Mouse (Mus musculus) spleen, adult 2 months (tissue): ENCODE results near the gene Gdnf. TPM values are rescaled to one million over a fixed set of nuclear protein-coding genes. Genes with fewer than 3 reads are reported as not detected.

Experiments used
- DNase-seq, 2 experiments: peaks; one replicate each; pipeline versions ENCODE4 v3.0.0 to v3.0.0-alpha.2; 2012 to 2021; ENCODE audit warnings: low spot score in 2 of 2, low read depth in 1 of 2
- H3K27ac ChIP-seq: fragments of 200-500 bp; 2 replicates; pipeline ENCODE4 v1.5.1; 2012; ENCODE audit warnings: low read length, inconsistent platforms; ENCODE audit not compliant: insufficient read depth
- H3K27me3 ChIP-seq: fragments of 200-500 bp; 2 replicates; pipeline ENCODE4 v1.6.1; 2012; ENCODE audit warnings: mild to moderate bottlenecking, moderate library complexity, low read length, inconsistent platforms; ENCODE audit not compliant: control insufficient read depth, insufficient read depth
- H3K36me3 ChIP-seq: fragments of 200-500 bp; 2 replicates; pipeline ENCODE4 v1.6.1; 2012; ENCODE audit warnings: mild to moderate bottlenecking, low read length, inconsistent platforms; ENCODE audit not compliant: control insufficient read depth, insufficient read depth
- H3K4me1 ChIP-seq: fragments of 200-500 bp; 2 replicates; pipeline ENCODE4 v1.6.1; 2011; ENCODE audit warnings: inconsistent platforms; ENCODE audit not compliant: control insufficient read depth, insufficient read depth, insufficient read length
- H3K4me3 ChIP-seq: fragments of 200-500 bp; 2 replicates; pipeline ENCODE4 v1.5.1; 2011; ENCODE audit warnings: mild to moderate bottlenecking, inconsistent platforms; ENCODE audit not compliant: insufficient read depth, insufficient read length; ENCODE audit errors: extremely low read depth
- CTCF ChIP-seq: fragments of 200-500 bp; IDR thresholded peaks from 2 replicates; pipeline ENCODE4 v1.5.1; 2011; ENCODE audit warnings: mild to moderate bottlenecking, inconsistent platforms; ENCODE audit not compliant: insufficient read depth, insufficient read length, insufficient replicate concordance; ENCODE audit errors: extremely low read depth
- POLR2A ChIP-seq: fragments of 200-500 bp; IDR thresholded peaks from 2 replicates; pipeline ENCODE4 v1.6.1; 2011; ENCODE audit warnings: low read depth, low read length, inconsistent platforms
- WGBS: fragments of 180-500 bp; shearing (Covaris S2); methylation state at CpG from one replicate; pipeline ENCODE4 v1.1.7; 2018; 5-methylcytosine and 5-hydroxymethylcytosine counted together
- polyA plus RNA-seq: library from polyadenylated mRNA; depleted of rRNA; stranded (reverse); fragments of >200 nt; gene quantifications from 2 replicates; pipeline ENCODE4 v1.2.3, GENCODE M21; 2012

Gene Gdnf
- polyA plus RNA-seq, 1 experiment = 0.09 TPM

GRCm38 (mm10) chr15:7862890-7863289 is 52.2 kb downstream of the Gdnf start:
- Histone ChIP-seq H3K27me3 (no peaks in the 10 kb centered on the region), H3K4me3 (no peak overlapping the region), H3K36me3 (no peaks in the 10 kb centered on the region), H3K27ac (no peak overlapping the region), H3K4me1 (no peaks in the 10 kb centered on the region)
- DNase-seq = no peak
- TF ChIP-seq POLR2A (no peak), CTCF (no peak)
- WGBS = 87% methylated on average over 5 of the region's 5 CpGs

- TF ChIP-seq POLR2A (no peak), CTCF (no peak)
- DNase-seq = no peak
- Histone ChIP-seq H3K27ac (no peak overlapping the region), H3K27me3 (no peaks in the 10 kb centered on the region), H3K4me1 (no peaks in the 10 kb centered on the region), H3K4me3 (no peak overlapping the region), H3K36me3 (no peaks in the 10 kb centered on the region)
- WGBS = 70% methylated on average over 5 of the region's 5 CpGs
These were observed 52.7 kb downstream of the Gdnf start for GRCm38 (mm10) chr15:7863328-7863727.

- DNase-seq = no peak
- Histone ChIP-seq H3K27me3 (no peaks in the 10 kb centered on the region), H3K27ac (no peak overlapping the region), H3K36me3 (no peaks in the 10 kb centered on the region), H3K4me1 (no peaks in the 10 kb centered on the region), H3K4me3 (no peak overlapping the region)
- 86% methylated on average over 3 of the region's 3 CpGs for WGBS
- TF ChIP-seq CTCF (no peak), POLR2A (no peak)
These were observed 54.7 kb downstream of the Gdnf start for GRCm38 (mm10) chr15:7865305-7865704.

- WGBS = 82% methylated on average over 5 of the region's 5 CpGs
- Histone ChIP-seq H3K36me3 (0 out of 2 replicates have a peak, but pooled peaks cover 1% of the 10 kb centered on the region), H3K27me3 (no peaks in the 10 kb centered on the region), H3K4me3 (no peak overlapping the region), H3K4me1 (no peaks in the 10 kb centered on the region), H3K27ac (no peak overlapping the region)
- no peak for DNase-seq
- no peak for TF ChIP-seq POLR2A
- TF ChIP-seq CTCF = no peak
These were observed 61.8 kb downstream of the Gdnf start for GRCm38 (mm10) chr15:7872473-7872872.

DNA sequence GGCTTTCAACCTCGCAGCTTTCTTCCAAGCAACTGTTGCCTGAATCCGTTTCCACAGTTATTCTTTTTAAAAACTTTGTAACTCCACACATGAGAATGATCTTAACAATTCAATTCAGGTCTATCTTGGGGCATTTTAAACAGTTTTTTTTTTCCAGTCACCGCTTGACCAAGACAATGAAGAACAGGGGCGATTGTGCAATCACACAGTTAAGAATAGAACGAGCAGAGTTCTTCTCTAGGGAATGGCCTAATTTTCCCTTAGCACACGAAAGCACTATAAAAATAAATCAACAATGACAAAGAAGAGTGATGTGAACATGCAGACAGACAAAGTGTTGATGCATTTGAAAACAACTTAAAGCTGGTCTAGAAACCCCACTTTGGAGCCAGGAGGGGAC is 65.2 kb downstream of the Gdnf start:
- no peaks in the 10 kb centered on the region for H3K4me1 ChIP-seq
- 85% methylated on average over 6 of the region's 6 CpGs for WGBS
- no peak overlapping the region for H3K27ac ChIP-seq
- no peaks in the 10 kb centered on the region for H3K27me3 ChIP-seq
- peaks cover 3% of the 10 kb centered on the region for H3K36me3 ChIP-seq
- no peak overlapping the region for H3K4me3 ChIP-seq
- no peak for DNase-seq
- TF ChIP-seq CTCF (no peak), POLR2A (no peak)

- TF ChIP-seq CTCF (no peak), POLR2A (no peak)
- Histone ChIP-seq H3K27ac (no peak overlapping the region), H3K27me3 (no peaks in the 10 kb centered on the region), H3K4me1 (no peaks in the 10 kb centered on the region), H3K4me3 (no peak overlapping the region), H3K36me3 (peaks cover 9% of the 10 kb centered on the region)
- DNase-seq = no peak
- 77% methylated on average over 22 of the region's 22 CpGs for WGBS
These were observed 67.2 kb downstream of the Gdnf start for GRCm38 (mm10) chr15:7877560-7878467.

GRCm38 (mm10) chr15:7878861-7879260 is 68.2 kb downstream of the Gdnf start:
- peaks cover 8% of the 10 kb centered on the region for H3K36me3 ChIP-seq
- DNase-seq = no peak
- TF ChIP-seq CTCF (no peak), POLR2A (no peak)
- 94% methylated on average over 10 of the region's 10 CpGs for WGBS
- H3K4me1 ChIP-seq = no peaks in the 10 kb centered on the region
- H3K27ac ChIP-seq = no peak overlapping the region
- H3K4me3 ChIP-seq = no peak overlapping the region
- H3K27me3 ChIP-seq = no peaks in the 10 kb centered on the region
